Mouse (Mus musculus) bone marrow, adult 2 months (tissue): ENCODE data around the gene Retreg1. TPM values are rescaled to one million over a fixed set of nuclear protein-coding genes. Genes with fewer than 3 reads are reported as not detected.
"Not testable (repeated sequence)": the region's sequence is repeated elsewhere in the genome, so short reads cannot be mapped to it uniquely, and the experiment has no call there.

ENCODE experiments used
- H3K27ac ChIP-seq: fragments of 200-500 bp; 2 replicates; pipeline ENCODE4 v1.5.1; 2012; ENCODE audit warnings: low read depth, mild to moderate bottlenecking, control low read depth, inconsistent platforms, low read length; ENCODE audit not compliant: control insufficient read depth, poor library complexity, insufficient read depth
- H3K4me1 ChIP-seq: fragments of 200-500 bp; 2 replicates; pipeline ENCODE4 v1.6.1; 2011; ENCODE audit warnings: low read length; ENCODE audit not compliant: control insufficient read depth, insufficient read depth
- H3K4me3 ChIP-seq: fragments of 200-500 bp; replicated peaks from 2 replicates; pipeline ENCODE3; 2011; ENCODE audit warnings: mild to moderate bottlenecking, low read depth, low read length, control low read depth; ENCODE audit not compliant: control insufficient read depth
- CTCF ChIP-seq: fragments of 200-500 bp; IDR thresholded peaks from 2 replicates; pipeline ENCODE4 v1.5.1; 2011; ENCODE audit warnings: low read length, control low read depth; ENCODE audit not compliant: control insufficient read depth, insufficient read depth
- POLR2A ChIP-seq: fragments of 200-500 bp; IDR thresholded peaks from 2 replicates; pipeline ENCODE4 v1.6.1; 2011; ENCODE audit warnings: low read depth, mild to moderate bottlenecking, control low read depth, low read length, borderline replicate concordance; ENCODE audit not compliant: control insufficient read depth
- WGBS: fragments of 180-500 bp; shearing (Covaris S2); methylation state at CpG from one replicate; pipeline ENCODE4 v1.1.7; 2018; 5-methylcytosine and 5-hydroxymethylcytosine counted together
- polyA plus RNA-seq: library from polyadenylated mRNA; stranded (reverse); fragments of >200 nt; gene quantifications from 2 replicates; pipeline ENCODE4 v1.2.4, GENCODE M21; 2011; ENCODE audit warnings: low replicate concordance; ENCODE audit not compliant: missing spikeins, insufficient read depth, insufficient read length

Retreg1 gene
- polyA plus RNA-seq, 1 experiment, result 7.7 TPM

- TF ChIP-seq POLR2A (no peak), CTCF (no peak)
- no peak overlapping the region for H3K4me3 ChIP-seq
- 89% methylated on average over 6 of the region's 6 CpGs for WGBS
- peaks cover 1% of the 10 kb centered on the region; the same call in 1 of the 2 replicates for H3K4me1 ChIP-seq
- no peak overlapping the region for H3K27ac ChIP-seq
These were observed 132.8 kb downstream of the Retreg1 start for GRCm38 (mm10) chr15:25975810-25976209.

GRCm38 (mm10) chr15:25983614-25984013 lies 140.6 kb downstream of the Retreg1 start:
- Histone ChIP-seq H3K4me3 (peak overlapping the region; percentile 71), H3K27ac (peak overlapping the region; percentile 9)
- 16% methylated on average over 6 of the region's 6 CpGs for WGBS
- H3K4me1 ChIP-seq, result not testable (repeated sequence)

DNA sequence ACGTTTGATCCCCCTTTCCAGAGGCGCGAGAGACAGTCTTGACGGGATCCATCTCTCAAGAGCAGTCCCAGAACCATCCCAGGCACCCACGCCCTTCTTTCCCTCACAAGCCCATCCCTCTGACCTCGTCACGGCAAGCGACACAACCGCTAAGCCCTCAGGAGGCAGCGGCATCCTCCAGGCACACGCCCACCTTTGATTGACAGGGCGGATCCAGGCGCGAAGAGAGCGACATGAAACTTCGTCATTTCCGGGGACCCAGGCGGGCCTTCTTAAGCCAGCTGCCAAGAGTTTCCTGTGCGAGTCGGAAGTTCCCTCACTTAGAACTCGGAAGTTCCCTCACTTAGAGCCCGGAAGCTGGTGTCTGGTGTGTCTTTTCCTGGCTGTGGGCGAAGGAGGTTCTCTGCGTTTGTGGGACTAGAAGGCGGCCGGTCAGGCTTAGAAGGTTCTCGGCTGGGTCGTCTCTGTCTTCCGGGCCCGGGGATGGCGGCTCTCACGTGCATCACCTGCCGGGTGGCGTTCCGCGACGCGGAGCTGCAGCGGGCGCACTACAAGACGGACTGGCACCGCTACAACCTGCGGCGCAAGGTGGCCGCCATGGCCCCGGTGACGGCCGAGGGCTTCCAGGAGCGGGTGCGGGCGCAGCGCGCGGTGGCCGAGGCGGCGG lies 141.2 kb downstream of the Retreg1 start, which contains the start of gene Zfp622:
TSS of gene Zfp622 (plus strand) at position 300 of the 667 bp plus-strand sequence.
- peak within 1 kb of the TSS; percentile 98 for H3K4me3 ChIP-seq
- no peaks in the 10 kb centered on the region; the same call in 1 of the 2 replicates for H3K4me1 ChIP-seq
- TF ChIP-seq CTCF (no peak), POLR2A (0 out of 2 replicates have a peak, but pooled peaks have one; percentile 67)
- peak within 1 kb of the TSS; percentile 94 for H3K27ac ChIP-seq
- WGBS, result under 1% methylated on average over 55 of the region's 57 CpGs

- peak overlapping the region; percentile 98 for H3K4me3 ChIP-seq
- H3K4me1 ChIP-seq, result no peaks in the 10 kb centered on the region; the same call in 1 of the 2 replicates
- under 1% methylated on average over 71 of the region's 71 CpGs for WGBS
- TF ChIP-seq CTCF (no peak), POLR2A (peak; percentile 8; the same call in 1 of the 2 replicates)
- H3K27ac ChIP-seq, result peak overlapping the region; percentile 94
These were observed 141.9 kb downstream of the Retreg1 start for GRCm38 (mm10) chr15:25984734-25985492.

- Histone ChIP-seq H3K4me3 (no peak overlapping the region), H3K4me1 (no peaks in the 10 kb centered on the region), H3K27ac (no peak overlapping the region)
- TF ChIP-seq CTCF (no peak), POLR2A (no peak)
- WGBS, result 57% methylated on average over 8 of the region's 8 CpGs
These were observed 150.2 kb downstream of the Retreg1 start for GRCm38 (mm10) chr15:25992992-25993727.

DNA sequence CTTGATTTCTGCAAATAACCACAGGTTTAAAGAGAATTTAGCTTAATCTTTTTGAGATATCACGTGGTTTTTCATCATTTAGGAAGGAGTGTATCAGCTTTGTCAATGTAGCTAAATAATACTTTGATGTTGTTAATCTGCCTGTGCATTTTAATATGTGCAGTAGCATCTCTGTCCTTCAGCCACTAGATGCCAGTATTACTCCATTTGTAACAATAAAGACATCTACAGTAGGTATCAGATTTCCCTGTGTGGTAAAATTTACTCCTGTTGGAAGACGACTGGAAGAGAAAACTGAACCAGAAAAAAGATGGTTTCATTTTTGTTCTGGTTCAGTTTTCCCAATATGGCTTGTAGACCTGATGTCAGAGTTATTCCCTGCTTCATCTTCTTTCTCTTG lies 152.5 kb downstream of the Retreg1 start:
- H3K4me3 ChIP-seq, result no peak overlapping the region
- WGBS, result 59% methylated on average over 2 of the region's 2 CpGs
- no peaks in the 10 kb centered on the region for H3K4me1 ChIP-seq
- TF ChIP-seq CTCF (no peak), POLR2A (no peak)
- H3K27ac ChIP-seq, result no peak overlapping the region

DNA sequence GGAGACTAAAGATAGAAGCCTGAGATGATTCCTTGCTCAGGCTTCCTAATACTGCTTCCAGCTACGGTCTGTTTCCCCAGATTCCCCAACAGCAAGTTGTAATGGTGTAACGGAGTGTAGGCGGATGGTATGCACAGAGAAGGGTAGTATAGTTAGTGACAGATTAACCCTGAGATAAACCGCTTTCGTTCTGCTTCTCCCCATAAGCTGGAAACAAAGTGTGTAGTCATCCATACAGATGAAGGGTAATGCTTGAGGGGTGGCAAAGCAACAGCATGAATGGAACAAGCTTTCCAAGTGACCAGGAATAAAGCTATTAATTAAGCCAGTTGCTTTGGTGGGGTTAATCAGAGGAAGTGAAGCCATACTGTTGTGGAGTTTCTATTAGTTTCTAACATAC lies 156.6 kb downstream of the Retreg1 start:
- H3K4me1 ChIP-seq, H3K4me3 ChIP-seq, H3K27ac ChIP-seq: not testable (repeated sequence)
- 88% methylated on average over 5 of the region's 5 CpGs for WGBS

GRCm38 (mm10) chr15:26008621-26009020 lies 165.6 kb downstream of the Retreg1 start:
- Histone ChIP-seq H3K27ac (no peak overlapping the region), H3K4me3 (no peak overlapping the region), H3K4me1 (no peaks in the 10 kb centered on the region)
- TF ChIP-seq POLR2A (no peak), CTCF (no peak)
- WGBS, result 79% methylated on average over 3 of the region's 3 CpGs
